Mouse (Mus musculus): ENCODE data around the gene Arl2bp. TPM values are rescaled to one million over a fixed set of nuclear protein-coding genes. Genes with fewer than 3 reads are reported as not detected.
A peak's percentile ranks its signal among the peaks of the same experiment; 100 is the strongest.

Arl2bp gene
- polyA plus RNA-seq, 2 experiments: 11.2 to 18.2 TPM

DNA sequence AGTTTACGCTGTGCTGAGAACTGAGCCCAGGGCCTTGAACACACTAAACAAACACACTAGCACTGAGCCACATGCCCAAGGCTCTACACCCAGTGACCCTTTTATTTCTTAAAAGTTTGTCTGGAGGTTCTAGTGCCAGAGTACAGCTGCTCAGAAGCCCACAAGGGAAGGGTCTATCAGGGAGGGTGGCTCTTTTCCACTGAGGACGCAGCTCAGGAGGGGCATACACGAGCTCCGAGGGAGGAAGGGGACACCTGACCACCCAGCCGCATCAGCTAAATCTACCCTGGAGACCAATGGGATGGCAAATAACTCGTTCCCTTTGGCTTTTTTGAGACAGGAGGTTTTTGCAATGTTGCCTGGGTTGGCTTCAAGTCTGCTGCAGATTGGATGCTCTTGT is 31.6 kb downstream of the Arl2bp start:
- ATAC-seq (ENCODE audit: insufficient read depth) (no peak), DNase-seq (ENCODE audit: low read depth in 3 of 3, low spot score in 3 of 3) (no peak)
- Histone ChIP-seq H3K4me1 (replicated peaks; ENCODE audit: control insufficient read depth in 2 of 2, insufficient read depth in 2 of 2, low read length in 1 of 2) (peaks cover 0 to 2% of the 10 kb centered on the region in 2 experiments; a peak in 3 of 4 replicates), H3K27me3 (ENCODE audit: control insufficient read depth, insufficient read depth, low read length) (peaks cover 45% of the 10 kb centered on the region), H3K27ac (no peak overlapping the region), H3K4me2 (ENCODE audit: low read depth) (no peak overlapping the region), H3K9ac (replicated peaks) (no peak overlapping the region), H3K9me3 (ENCODE audit: control insufficient read depth, low read length) (no peaks in the 10 kb centered on the region), H3K4me3 (ENCODE audit: insufficient read depth in 1 of 2, low read depth in 2 of 2, low read length in 2 of 2) (no peak overlapping the region), H3K36me3 (replicated peaks; ENCODE audit: control insufficient read depth, insufficient read depth, low read depth) (no peaks in the 10 kb centered on the region)
- WGBS (ENCODE audit: insufficient replicate concordance): 63% methylated on average over 6 of the region's 6 CpGs
- TF ChIP-seq CTCF (IDR thresholded peaks at IDR 0.05; ENCODE audit: low read depth): no peak
- TF ChIP-seq EP300 (IDR thresholded peaks at IDR 0.05; ENCODE audit: low read depth): no peak

DNA sequence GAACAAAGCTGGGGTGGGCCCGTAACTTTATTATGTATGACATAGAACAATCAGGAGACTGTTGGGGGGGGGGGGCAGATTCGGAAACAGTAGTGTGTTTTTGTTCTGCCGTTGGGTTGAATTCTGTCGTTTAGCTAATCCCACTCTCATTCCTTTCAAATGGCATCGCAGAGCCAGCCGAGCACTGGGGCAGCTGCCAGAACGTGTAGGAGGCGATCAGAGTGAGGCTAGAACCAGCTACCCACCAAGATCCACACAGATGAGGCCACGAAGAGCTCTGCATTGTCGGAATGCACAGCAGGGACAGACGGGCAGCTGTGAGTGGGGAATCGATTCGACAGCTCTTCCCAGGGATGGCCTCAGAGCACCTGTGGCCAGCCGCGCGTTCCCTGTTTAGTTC is 33.0 kb downstream of the Arl2bp start:
- ATAC-seq (ENCODE audit: insufficient read depth) (no peak), DNase-seq (ENCODE audit: low read depth in 3 of 3, low spot score in 3 of 3) (no peak)
- Histone ChIP-seq H3K9me3 (ENCODE audit: control insufficient read depth, low read length) (no peaks in the 10 kb centered on the region), H3K27ac (no peak overlapping the region), H3K36me3 (replicated peaks; ENCODE audit: control insufficient read depth, insufficient read depth, low read depth) (no peaks in the 10 kb centered on the region), H3K27me3 (ENCODE audit: control insufficient read depth, insufficient read depth, low read length) (peaks cover 33% of the 10 kb centered on the region), H3K4me2 (ENCODE audit: low read depth) (no peak overlapping the region), H3K9ac (replicated peaks) (no peak overlapping the region), H3K4me3 (ENCODE audit: insufficient read depth in 1 of 2, low read depth in 2 of 2, low read length in 2 of 2) (no peak overlapping the region), H3K4me1 (replicated peaks; ENCODE audit: control insufficient read depth in 2 of 2, insufficient read depth in 2 of 2, low read length in 1 of 2) (peaks cover 0 to 4% of the 10 kb centered on the region in 2 experiments; a peak in 3 of 4 replicates)
- TF ChIP-seq EP300 (IDR thresholded peaks at IDR 0.05; ENCODE audit: low read depth): no peak
- no peak for TF ChIP-seq CTCF (IDR thresholded peaks at IDR 0.05; ENCODE audit: low read depth)
- WGBS (ENCODE audit: insufficient replicate concordance): 67% methylated on average over 16 of the region's 16 CpGs

DNA sequence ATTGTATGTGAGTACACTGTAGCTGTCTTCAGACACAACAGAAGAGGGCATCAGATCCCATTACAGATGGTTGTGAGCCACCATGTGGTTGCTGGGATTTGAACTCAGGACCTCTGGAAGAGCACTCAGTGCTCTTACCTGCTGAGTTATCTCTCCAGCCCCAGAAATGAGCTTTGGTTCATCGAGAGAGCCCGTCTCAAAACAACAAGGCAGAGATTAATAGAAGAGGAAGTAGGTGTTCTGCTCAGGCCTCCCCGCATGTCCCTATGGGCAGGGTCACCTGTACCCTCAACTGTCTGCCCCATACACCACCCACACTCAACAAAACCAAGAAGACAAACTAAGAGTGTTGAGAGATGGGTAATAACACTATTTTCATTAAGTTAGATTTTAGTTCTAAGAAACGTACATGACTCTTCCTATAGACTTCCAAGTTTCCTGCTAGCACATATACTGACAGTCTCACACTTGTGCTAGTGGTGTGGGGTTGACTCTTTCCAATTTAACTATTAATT is 34.1 kb downstream of the Arl2bp start:
- 46% methylated on average over 4 of the region's 4 CpGs for WGBS (ENCODE audit: insufficient replicate concordance)
- Histone ChIP-seq H3K4me3 (ENCODE audit: insufficient read depth in 1 of 2, low read depth in 2 of 2, low read length in 2 of 2) (no peak overlapping the region), H3K27ac (no peak overlapping the region), H3K4me1 (replicated peaks; ENCODE audit: control insufficient read depth in 2 of 2, insufficient read depth in 2 of 2, low read length in 1 of 2) (peaks cover 0 to 11% of the 10 kb centered on the region in 2 experiments), H3K36me3 (replicated peaks; ENCODE audit: control insufficient read depth, insufficient read depth, low read depth) (no peaks in the 10 kb centered on the region), H3K9me3 (ENCODE audit: control insufficient read depth, low read length) (no peaks in the 10 kb centered on the region), H3K27me3 (ENCODE audit: control insufficient read depth, insufficient read depth, low read length) (peaks cover 22% of the 10 kb centered on the region), H3K4me2 (ENCODE audit: low read depth) (no peak overlapping the region), H3K9ac (replicated peaks) (no peak overlapping the region)
- TF ChIP-seq EP300 (IDR thresholded peaks at IDR 0.05; ENCODE audit: low read depth): no peak
- TF ChIP-seq CTCF (IDR thresholded peaks at IDR 0.05; ENCODE audit: low read depth): no peak
- no peak for ATAC-seq (ENCODE audit: insufficient read depth)
- no peak for DNase-seq (ENCODE audit: low read depth in 3 of 3, low spot score in 3 of 3)

DNA sequence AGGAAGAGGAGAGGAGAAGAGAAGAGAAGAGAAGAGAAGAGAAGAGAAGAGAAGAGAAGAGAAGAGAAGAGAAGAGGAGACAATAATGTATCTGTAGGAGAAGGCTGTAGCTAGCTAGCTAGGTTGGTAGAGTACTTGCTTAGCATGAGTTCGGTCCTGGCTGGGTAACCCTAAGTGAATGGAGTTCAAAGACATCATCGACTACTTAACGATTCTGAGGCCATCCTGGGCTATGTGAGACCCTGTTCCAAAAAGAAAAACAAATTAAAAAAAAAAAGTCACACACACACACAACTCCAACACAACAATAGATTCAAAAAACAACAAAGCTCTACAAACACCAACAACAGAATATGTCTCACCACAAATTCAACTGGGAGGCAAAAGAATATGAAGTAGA is 35.8 kb downstream of the Arl2bp start:
- Histone ChIP-seq H3K9ac (replicated peaks) (no peak overlapping the region), H3K9me3 (ENCODE audit: control insufficient read depth, low read length) (no peaks in the 10 kb centered on the region), H3K4me1 (replicated peaks; ENCODE audit: control insufficient read depth in 2 of 2, insufficient read depth in 2 of 2, low read length in 1 of 2) (peaks cover 0 to 13% of the 10 kb centered on the region in 2 experiments), H3K36me3 (replicated peaks; ENCODE audit: control insufficient read depth, insufficient read depth, low read depth) (no peaks in the 10 kb centered on the region), H3K27me3 (ENCODE audit: control insufficient read depth, insufficient read depth, low read length) (peaks cover 5% of the 10 kb centered on the region), H3K27ac (no peak overlapping the region), H3K4me3 (ENCODE audit: insufficient read depth in 1 of 2, low read depth in 2 of 2, low read length in 2 of 2) (peak overlapping the region in 1 of 2 experiments; percentile 64; a peak in 1 of 4 replicates), H3K4me2 (ENCODE audit: low read depth) (peak overlapping the region; percentile 82)
- DNase-seq (ENCODE audit: low read depth in 3 of 3, low spot score in 3 of 3) (no peak), ATAC-seq (ENCODE audit: insufficient read depth) (no peak)
- no peak for TF ChIP-seq EP300 (IDR thresholded peaks at IDR 0.05; ENCODE audit: low read depth)
- TF ChIP-seq CTCF (IDR thresholded peaks at IDR 0.05; ENCODE audit: low read depth): no peak
- 57% methylated on average over 3 of the region's 3 CpGs for WGBS (ENCODE audit: insufficient replicate concordance)

DNA sequence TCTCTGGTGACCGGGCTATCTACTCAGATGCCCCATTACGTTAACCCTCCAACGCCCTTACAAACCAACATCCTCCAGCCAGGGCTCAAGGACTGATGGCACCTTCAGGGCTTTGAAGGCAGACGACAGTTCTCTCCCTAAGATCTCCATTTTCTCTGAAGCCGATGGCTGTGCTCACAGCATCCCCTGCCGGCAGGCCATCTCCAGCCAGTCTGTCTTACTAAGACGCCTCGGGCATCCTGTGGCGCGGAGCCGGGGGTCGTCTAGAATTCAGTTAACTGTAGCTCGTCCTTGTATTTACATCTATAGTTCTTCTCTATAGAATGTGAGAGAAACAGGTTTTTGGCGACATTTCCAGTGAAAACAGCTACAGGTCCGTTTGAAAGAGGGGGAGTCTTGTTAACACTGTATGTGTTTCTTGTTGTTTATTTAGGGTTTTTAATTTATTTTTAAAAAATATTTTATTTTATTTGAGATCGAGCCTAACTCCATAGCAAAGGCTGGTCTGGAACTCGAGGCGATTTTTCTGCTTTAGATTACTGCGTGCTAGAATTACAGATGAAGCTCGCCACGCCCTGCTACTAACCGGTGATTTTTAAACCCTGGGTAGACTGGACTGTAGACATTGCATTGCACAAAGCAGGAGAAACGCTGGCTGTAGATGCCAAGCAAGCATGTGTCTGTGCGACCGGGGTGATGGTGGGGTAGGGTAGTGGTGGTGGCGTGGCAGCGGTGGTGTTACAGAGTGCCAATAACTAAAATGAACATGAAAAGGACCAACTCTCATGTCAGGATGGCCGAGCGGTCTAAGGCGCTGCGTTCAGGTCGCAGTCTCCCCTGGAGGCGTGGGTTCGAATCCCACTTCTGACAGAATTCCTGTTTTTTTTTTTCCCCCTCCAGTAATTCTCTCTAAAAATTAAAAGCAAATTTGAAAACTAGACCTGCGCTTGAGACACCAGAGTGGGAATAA is 36.7 kb downstream of the Arl2bp start:
- H3K9ac ChIP-seq (replicated peaks): peak overlapping the region; percentile 54
- peaks cover 0 to 13% of the 10 kb centered on the region in 2 experiments for H3K4me1 ChIP-seq (replicated peaks; ENCODE audit: control insufficient read depth in 2 of 2, insufficient read depth in 2 of 2, low read length in 1 of 2)
- no peaks in the 10 kb centered on the region; the same call in none of the 2 replicates for H3K27me3 ChIP-seq (ENCODE audit: control insufficient read depth, insufficient read depth, low read length)
- H3K36me3 ChIP-seq (replicated peaks; ENCODE audit: control insufficient read depth, insufficient read depth, low read depth): no peaks in the 10 kb centered on the region
- peak overlapping the region; percentile 49 for H3K27ac ChIP-seq
- ATAC-seq (ENCODE audit: insufficient read depth) (peak; percentile 88), DNase-seq (ENCODE audit: low read depth in 3 of 3, low spot score in 3 of 3) (peak; percentile 65 to 77 (median 71))
- WGBS (ENCODE audit: insufficient replicate concordance): under 1% methylated on average over 35 of the region's 35 CpGs
- H3K9me3 ChIP-seq (ENCODE audit: control insufficient read depth, low read length): no peaks in the 10 kb centered on the region
- H3K4me2 ChIP-seq (ENCODE audit: low read depth): peak overlapping the region; percentile 82
- H3K4me3 ChIP-seq (ENCODE audit: insufficient read depth in 1 of 2, low read depth in 2 of 2, low read length in 2 of 2): peak overlapping the region; percentile 64 to 94
- no peak; the same call in 1 of the 2 replicates for TF ChIP-seq EP300 (IDR thresholded peaks at IDR 0.05; ENCODE audit: low read depth)
- TF ChIP-seq CTCF (IDR thresholded peaks at IDR 0.05; ENCODE audit: low read depth): peak; percentile 97
